Mouse (Mus musculus) neural tube, embryonic 15.5 days (tissue): ENCODE measurements around the gene Cnr2. TPM values are rescaled to one million over a fixed set of nuclear protein-coding genes. Genes with fewer than 3 reads are reported as not detected.

ENCODE experiments used
- ATAC-seq: fragments of 200-750 bp; cut with Nextera tagmentation; 2 replicates; pipeline ENCODE4 v1.8.0; 2017; ENCODE audit warnings: mild to moderate bottlenecking, moderate TSS enrichment, moderate library complexity; ENCODE audit not compliant: low FRiP score
- H3K27ac ChIP-seq: fragments of 300-500 bp; sonication (generic); replicated peaks from 2 replicates; pipeline ENCODE4 v1.5.1; 2015; ENCODE audit warnings: mild to moderate bottlenecking, inconsistent platforms
- H3K27me3 ChIP-seq: fragments of 300-500 bp; sonication (generic); replicated peaks from 2 replicates; pipeline ENCODE4 v1.6.1; 2015; ENCODE audit warnings: inconsistent platforms
- H3K36me3 ChIP-seq: fragments of 300-500 bp; sonication (generic); 2 replicates; pipeline ENCODE4 v1.6.1; 2015; ENCODE audit warnings: inconsistent platforms
- H3K4me1 ChIP-seq: fragments of 300-500 bp; sonication (generic); 2 replicates; pipeline ENCODE4 v1.6.1; 2015; ENCODE audit warnings: inconsistent platforms
- H3K4me2 ChIP-seq: fragments of 300-500 bp; sonication (generic); 2 replicates; pipeline ENCODE4 v1.6.1; 2015; ENCODE audit warnings: inconsistent platforms, mild to moderate bottlenecking, moderate library complexity
- H3K4me3 ChIP-seq: fragments of 300-500 bp; sonication (generic); replicated peaks from 2 replicates; pipeline ENCODE4 v1.5.1; 2015; ENCODE audit warnings: mild to moderate bottlenecking, inconsistent platforms
- H3K9ac ChIP-seq: fragments of 300-500 bp; sonication (generic); replicated peaks from 2 replicates; pipeline ENCODE4 v1.6.1; 2015; ENCODE audit warnings: mild to moderate bottlenecking, inconsistent platforms
- H3K9me3 ChIP-seq: fragments of 300-500 bp; sonication (generic); replicated peaks from 2 replicates; pipeline ENCODE4 v1.6.1; 2016; ENCODE audit warnings: inconsistent platforms
- WGBS: fragments of 180-500 bp; shearing (Covaris S2); methylation state at CpG from one replicate; pipeline ENCODE4 v1.1.7; 2015; ENCODE audit warnings: mixed read lengths; 5-methylcytosine and 5-hydroxymethylcytosine counted together
- polyA plus RNA-seq: library from polyadenylated mRNA; unstranded; fragments of >200 nt; fragmentation: Nextera tagmentation; extraction: Ambion mirVana; gene quantifications from 2 replicates; pipeline ENCODE4 v1.2.1, GENCODE M21; 2015

Cnr2 gene
- polyA plus RNA-seq, 1 experiment from 2014 or later, result 0.10 TPM

- WGBS, result 80% methylated on average over 4 of the region's 4 CpGs
- Histone ChIP-seq H3K27ac (no peak overlapping the region), H3K4me3 (no peak overlapping the region), H3K27me3 (no peaks in the 10 kb centered on the region), H3K36me3 (no peaks in the 10 kb centered on the region), H3K9ac (no peak overlapping the region), H3K4me2 (no peak overlapping the region), H3K4me1 (no peaks in the 10 kb centered on the region), H3K9me3 (no peaks in the 10 kb centered on the region)
- ATAC-seq, result no peak
These were observed 2.3 kb upstream of the Cnr2 start for GRCm38 (mm10) chr4:135892884-135893283.

- Histone ChIP-seq H3K9me3 (no peaks in the 10 kb centered on the region), H3K4me2 (no peak overlapping the region), H3K9ac (no peak overlapping the region), H3K27me3 (no peaks in the 10 kb centered on the region), H3K4me1 (no peaks in the 10 kb centered on the region), H3K36me3 (no peaks in the 10 kb centered on the region), H3K27ac (no peak overlapping the region), H3K4me3 (no peak overlapping the region)
- 76% methylated on average over 6 of the region's 6 CpGs for WGBS
- ATAC-seq, result no peak
These were observed 963 bp downstream of the Cnr2 start for GRCm38 (mm10) chr4:135896157-135896556.

DNA sequence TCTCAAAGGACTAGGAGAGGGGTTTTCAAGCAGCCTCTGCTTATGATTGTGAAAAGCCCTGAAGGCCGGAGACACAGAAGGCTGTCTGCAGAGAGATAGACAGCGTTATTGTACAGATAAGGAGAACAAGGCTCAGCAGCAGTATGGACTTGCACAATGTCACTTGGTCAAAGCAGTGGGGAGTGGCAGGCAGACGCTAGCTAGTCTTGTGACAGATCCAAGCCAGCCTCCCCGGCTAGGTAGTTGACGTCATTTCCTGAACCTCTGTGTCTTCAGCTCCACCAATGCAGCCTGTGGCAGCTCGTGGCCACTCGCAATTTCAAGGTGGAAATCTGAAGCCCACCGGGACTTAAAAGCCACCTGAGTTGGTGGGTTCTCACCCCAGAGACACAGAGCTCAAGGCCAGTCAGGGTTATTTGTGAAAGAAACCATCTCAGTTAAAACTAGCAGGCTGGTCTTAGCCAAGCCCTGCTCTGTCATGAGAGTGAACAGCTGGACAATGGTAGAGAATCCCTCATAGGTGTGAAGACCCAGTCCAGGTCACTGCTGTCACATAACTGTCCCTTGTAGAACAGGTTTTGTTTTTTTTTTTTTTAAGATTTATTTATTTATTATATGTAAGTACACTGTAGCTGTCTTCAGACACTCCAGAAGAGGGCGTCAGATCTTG, 3.3 kb downstream of the Cnr2 start:
- Histone ChIP-seq H3K27me3 (no peaks in the 10 kb centered on the region), H3K4me1 (no peaks in the 10 kb centered on the region), H3K36me3 (no peaks in the 10 kb centered on the region), H3K4me2 (no peak overlapping the region), H3K9ac (no peak overlapping the region), H3K27ac (no peak overlapping the region), H3K4me3 (no peak overlapping the region), H3K9me3 (no peaks in the 10 kb centered on the region)
- no peak for ATAC-seq
- WGBS, result 79% methylated on average over 9 of the region's 9 CpGs

DNA sequence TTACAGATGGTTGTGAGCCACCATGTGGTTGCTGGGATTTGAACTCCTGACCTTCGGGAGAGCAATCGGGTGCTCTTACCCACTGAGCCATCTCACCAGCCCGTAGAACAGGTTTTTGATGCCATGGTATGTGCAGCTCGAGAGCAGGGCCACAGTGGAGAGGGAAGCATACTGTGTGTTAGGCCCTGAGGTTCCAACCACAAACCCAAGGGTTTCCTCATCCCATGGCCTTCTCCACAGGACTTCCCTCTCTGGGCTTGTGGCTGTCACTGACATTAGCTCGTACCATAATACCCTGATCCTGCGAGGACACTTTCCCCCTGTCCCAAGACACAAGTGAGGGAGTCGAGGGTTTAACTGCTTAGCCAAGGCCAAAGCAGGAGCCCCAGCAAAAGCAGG, 3.9 kb downstream of the Cnr2 start:
- 93% methylated on average over 7 of the region's 7 CpGs for WGBS
- no peak for ATAC-seq
- no peaks in the 10 kb centered on the region for H3K9me3 ChIP-seq
- no peak overlapping the region for H3K9ac ChIP-seq
- no peaks in the 10 kb centered on the region for H3K27me3 ChIP-seq
- no peak overlapping the region for H3K4me3 ChIP-seq
- H3K4me1 ChIP-seq, result no peaks in the 10 kb centered on the region
- H3K27ac ChIP-seq, result no peak overlapping the region
- H3K36me3 ChIP-seq, result no peaks in the 10 kb centered on the region
- H3K4me2 ChIP-seq, result no peak overlapping the region

- no peak for ATAC-seq
- Histone ChIP-seq H3K27ac (no peak overlapping the region), H3K4me1 (no peaks in the 10 kb centered on the region), H3K4me2 (no peak overlapping the region), H3K36me3 (no peaks in the 10 kb centered on the region), H3K4me3 (no peak overlapping the region), H3K9me3 (no peaks in the 10 kb centered on the region), H3K9ac (no peak overlapping the region), H3K27me3 (no peaks in the 10 kb centered on the region)
- WGBS, result 66% methylated on average over 5 of the region's 5 CpGs
These were observed 4.8 kb downstream of the Cnr2 start for GRCm38 (mm10) chr4:135900008-135900407.

DNA sequence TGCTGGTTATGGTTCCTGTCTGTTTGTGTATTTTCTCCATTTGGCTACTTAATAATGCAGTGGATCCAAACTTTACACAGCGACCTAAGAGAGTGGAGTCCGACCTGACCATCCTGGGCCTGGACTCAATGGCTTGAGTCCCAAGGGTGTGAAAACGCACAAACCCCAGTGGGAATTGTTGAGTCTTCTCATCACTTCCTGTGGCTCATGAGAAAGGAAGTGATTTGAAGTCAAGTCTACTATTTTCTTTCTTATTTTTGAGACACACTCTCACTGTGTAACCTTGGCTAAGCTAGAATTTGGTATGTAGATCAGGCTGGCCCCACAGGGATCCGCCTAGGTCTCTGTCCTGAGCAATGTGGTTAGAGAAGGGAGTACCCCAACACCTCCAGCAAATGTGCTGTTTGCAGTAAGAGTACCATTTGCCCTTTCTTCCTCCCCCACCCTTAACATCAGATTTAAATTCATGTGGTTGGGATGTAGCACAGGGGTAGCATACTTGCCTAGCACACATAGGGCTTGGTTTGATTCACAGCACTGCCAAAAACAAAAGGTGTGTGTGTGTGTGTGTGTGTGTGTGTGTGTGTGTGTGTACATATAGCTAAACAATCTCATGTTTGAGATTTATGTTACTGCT, 7.5 kb downstream of the Cnr2 start:
- Histone ChIP-seq H3K4me3 (no peak overlapping the region), H3K9ac (no peak overlapping the region), H3K9me3 (no peaks in the 10 kb centered on the region), H3K27me3 (no peaks in the 10 kb centered on the region), H3K4me2 (no peak overlapping the region), H3K36me3 (no peaks in the 10 kb centered on the region), H3K4me1 (no peaks in the 10 kb centered on the region), H3K27ac (no peak overlapping the region)
- 93% methylated on average over 4 of the region's 4 CpGs for WGBS
- ATAC-seq, result no peak

DNA sequence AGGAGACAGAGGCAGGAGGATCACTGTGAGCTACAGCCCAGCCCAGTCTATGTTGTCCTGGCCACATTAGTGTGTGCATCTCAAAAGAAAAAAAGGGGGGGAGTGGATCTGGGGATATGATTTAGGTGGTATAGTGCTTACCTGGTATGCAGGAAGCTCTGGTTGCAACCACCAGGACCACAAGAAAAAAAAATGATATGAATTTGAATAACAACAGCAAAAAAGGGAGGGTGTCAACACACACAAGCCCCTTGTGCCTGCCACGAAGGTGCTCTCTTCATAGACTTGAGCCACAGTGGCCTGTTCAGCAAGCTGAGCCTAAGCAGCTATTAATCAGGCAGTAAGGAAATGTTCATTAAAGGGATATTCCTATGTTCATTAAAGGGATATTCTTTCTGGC, 9.6 kb downstream of the Cnr2 start:
- Histone ChIP-seq H3K4me1 (no peaks in the 10 kb centered on the region), H3K4me3 (no peak overlapping the region), H3K27ac (no peak overlapping the region), H3K9ac (no peak overlapping the region), H3K27me3 (no peaks in the 10 kb centered on the region), H3K36me3 (no peaks in the 10 kb centered on the region), H3K4me2 (no peak overlapping the region), H3K9me3 (no peaks in the 10 kb centered on the region)
- ATAC-seq, result no peak
- WGBS, result 57% methylated on average over 1 of the region's 1 CpGs

DNA sequence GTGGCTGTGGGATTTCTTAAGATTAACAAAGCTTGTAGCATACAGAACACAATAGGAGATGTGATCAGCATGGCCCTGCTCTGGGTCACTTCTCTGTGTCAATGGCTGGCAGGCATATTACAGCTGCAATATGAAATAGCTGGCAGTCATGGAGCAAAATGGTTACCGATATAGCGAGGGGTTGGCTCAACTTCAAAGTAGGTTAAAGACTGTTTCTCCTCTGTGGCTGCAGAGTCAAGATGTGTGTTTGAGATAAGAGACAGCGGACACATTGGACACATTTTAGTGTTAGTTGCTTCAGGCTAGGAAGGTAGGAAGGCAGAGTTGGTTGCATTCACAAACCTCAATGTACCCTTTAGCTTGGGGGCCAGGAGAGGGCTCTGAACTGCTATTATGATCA, 11.4 kb downstream of the Cnr2 start:
- no peak overlapping the region for H3K4me2 ChIP-seq
- no peaks in the 10 kb centered on the region for H3K27me3 ChIP-seq
- H3K9ac ChIP-seq, result no peak overlapping the region
- no peak overlapping the region for H3K27ac ChIP-seq
- H3K36me3 ChIP-seq, result no peaks in the 10 kb centered on the region
- H3K4me3 ChIP-seq, result no peak overlapping the region
- WGBS, result 86% methylated on average over 3 of the region's 3 CpGs
- H3K4me1 ChIP-seq, result no peaks in the 10 kb centered on the region
- ATAC-seq, result no peak
- H3K9me3 ChIP-seq, result no peaks in the 10 kb centered on the region

- Histone ChIP-seq H3K9ac (no peak overlapping the region), H3K9me3 (no peaks in the 10 kb centered on the region), H3K4me1 (peaks cover 4% of the 10 kb centered on the region), H3K36me3 (no peaks in the 10 kb centered on the region), H3K27me3 (no peaks in the 10 kb centered on the region), H3K4me3 (no peak overlapping the region), H3K27ac (no peak overlapping the region), H3K4me2 (no peak overlapping the region)
- no peak for ATAC-seq
- whole genome bisulfite sequencing, result 77% methylated on average over 13 of the region's 13 CpGs
These were observed 14.3 kb downstream of the Cnr2 start for GRCm38 (mm10) chr4:135909326-135910066.

GRCm38 (mm10) chr4:135911531-135911930, 16.3 kb downstream of the Cnr2 start:
- WGBS, result 75% methylated on average over 7 of the region's 7 CpGs
- H3K9ac ChIP-seq, result no peak overlapping the region
- no peaks in the 10 kb centered on the region for H3K9me3 ChIP-seq
- no peak for ATAC-seq
- no peak overlapping the region for H3K4me2 ChIP-seq
- H3K27me3 ChIP-seq, result no peaks in the 10 kb centered on the region
- H3K27ac ChIP-seq, result no peak overlapping the region
- peaks cover 4% of the 10 kb centered on the region for H3K4me1 ChIP-seq
- no peak overlapping the region for H3K4me3 ChIP-seq
- no peaks in the 10 kb centered on the region for H3K36me3 ChIP-seq

DNA sequence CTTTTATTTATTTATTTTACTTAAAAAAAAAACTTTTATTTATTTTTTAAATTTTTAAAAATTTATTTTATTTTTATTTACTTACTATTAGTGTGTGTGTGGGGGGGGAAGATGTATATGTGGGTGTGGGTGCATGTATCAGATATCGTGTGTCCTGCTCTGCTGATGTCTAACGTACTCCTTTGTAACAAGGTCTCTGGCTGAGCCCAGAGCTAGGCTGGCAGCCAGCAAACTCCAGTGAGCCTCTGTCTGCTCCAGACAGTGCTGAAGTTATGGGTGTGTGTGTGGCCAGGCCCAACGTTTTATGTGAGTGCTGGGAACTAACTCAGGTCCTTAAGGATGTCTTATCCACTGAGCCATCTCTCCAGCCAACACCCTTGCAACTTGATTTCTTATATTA, 17.0 kb downstream of the Cnr2 start:
- Histone ChIP-seq H3K4me2 (no peak overlapping the region), H3K36me3 (no peaks in the 10 kb centered on the region), H3K9ac (no peak overlapping the region), H3K4me3 (no peak overlapping the region), H3K27me3 (no peaks in the 10 kb centered on the region), H3K9me3 (no peaks in the 10 kb centered on the region), H3K27ac (no peak overlapping the region), H3K4me1 (peaks cover 4% of the 10 kb centered on the region)
- no peak for ATAC-seq
- 37% methylated on average over 3 of the region's 3 CpGs for WGBS

DNA sequence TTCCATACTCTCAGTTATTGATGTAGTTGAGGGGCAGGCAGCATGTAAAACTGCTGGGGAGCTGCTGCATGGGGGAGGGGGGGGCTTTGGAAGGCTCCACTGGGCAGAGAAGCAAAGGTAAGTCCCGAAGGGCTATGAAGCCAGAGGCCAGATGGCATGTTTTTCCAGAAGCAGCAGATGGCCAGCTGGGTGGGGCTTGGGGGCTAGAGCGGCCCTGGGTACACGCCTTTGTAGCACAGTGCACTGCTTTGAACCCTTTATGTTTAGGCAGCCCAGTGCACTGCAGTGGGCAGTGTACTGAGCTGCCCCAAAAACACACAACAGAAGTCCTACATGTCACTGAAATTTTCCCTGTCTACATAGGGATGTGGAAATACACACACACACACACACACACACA, 17.6 kb downstream of the Cnr2 start:
- no peak overlapping the region for H3K4me3 ChIP-seq
- H3K9ac ChIP-seq, result no peak overlapping the region
- H3K36me3 ChIP-seq, result no peaks in the 10 kb centered on the region
- peaks cover 4% of the 10 kb centered on the region for H3K4me1 ChIP-seq
- no peaks in the 10 kb centered on the region for H3K27me3 ChIP-seq
- no peaks in the 10 kb centered on the region for H3K9me3 ChIP-seq
- no peak for ATAC-seq
- WGBS, result 20% methylated on average over 3 of the region's 3 CpGs
- no peak overlapping the region for H3K4me2 ChIP-seq
- H3K27ac ChIP-seq, result no peak overlapping the region
